Mouse (Mus musculus) lung, adult 2 months (tissue): ENCODE measurements around the gene Snrpa1. TPM values are rescaled to one million over a fixed set of nuclear protein-coding genes. Genes with fewer than 3 reads are reported as not detected.

Experiments
- DNase-seq: peaks from one replicate; pipeline ENCODE4 v3.0.0; 2022
- H3K4me1 ChIP-seq: fragments of 200-500 bp; 2 replicates; pipeline ENCODE4 v1.6.1; 2011; ENCODE audit warnings: low read length; ENCODE audit not compliant: control insufficient read depth, insufficient read depth
- H3K4me3 ChIP-seq: fragments of 200-500 bp; replicated peaks from 2 replicates; pipeline ENCODE3; 2011; ENCODE audit warnings: low read depth, mild to moderate bottlenecking, control low read depth, low read length; ENCODE audit errors: extremely low read depth
- CTCF ChIP-seq: fragments of 200-500 bp; IDR thresholded peaks from 2 replicates; pipeline ENCODE4 v1.5.1; 2011; ENCODE audit warnings: mild to moderate bottlenecking, low read length, control low read depth; ENCODE audit not compliant: insufficient read depth
- POLR2A ChIP-seq: fragments of 200-500 bp; IDR thresholded peaks from 2 replicates; pipeline ENCODE4 v1.6.1; 2011; ENCODE audit warnings: low read depth, mild to moderate bottlenecking, control low read depth, low read length, borderline replicate concordance; ENCODE audit errors: extremely low read depth
- WGBS: fragments of 180-500 bp; shearing (Covaris S2); methylation state at CpG from one replicate; pipeline ENCODE4 v1.1.7; 2018; 5-methylcytosine and 5-hydroxymethylcytosine counted together
- polyA plus RNA-seq: library from polyadenylated mRNA; depleted of rRNA; stranded (reverse); fragments of >200 nt; gene quantifications from 2 replicates; pipeline ENCODE4 v1.2.3, GENCODE M21; 2012; rRNA removed

The Snrpa1 gene
- polyA plus RNA-seq, 1 experiment: 10.0 TPM

DNA sequence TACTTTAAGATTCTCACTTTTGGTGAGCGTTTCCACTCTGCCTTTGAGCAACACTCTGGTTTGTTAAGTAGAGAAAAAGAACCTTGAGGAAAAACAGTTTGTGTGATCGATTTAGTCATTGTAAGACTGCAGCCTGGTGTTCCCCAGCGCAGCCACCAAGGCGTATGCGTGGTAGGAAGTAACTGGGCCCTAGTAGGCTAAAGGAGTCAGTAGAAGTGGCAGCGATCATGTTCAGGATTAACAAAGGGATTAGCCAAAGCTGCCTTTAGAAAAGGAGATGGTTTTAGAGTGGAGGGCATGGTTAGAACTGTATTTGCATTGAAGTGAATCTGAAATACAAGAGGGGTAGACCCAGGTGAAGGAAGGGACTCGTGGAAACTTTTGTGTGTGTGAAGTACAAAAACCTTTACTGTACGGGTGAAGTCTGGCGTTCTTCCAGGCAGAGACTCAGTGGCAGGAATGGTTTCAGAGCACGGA, 51.9 kb downstream of the Snrpa1 start:
- TF ChIP-seq POLR2A: no peak
- TF ChIP-seq CTCF: no peak
- H3K4me3 ChIP-seq: peak overlapping the region; percentile 91
- DNase-seq: no peak
- H3K4me1 ChIP-seq: peaks cover 16% of the 10 kb centered on the region
- 19% methylated on average over 10 of the region's 10 CpGs for WGBS

GRCm38 (mm10) chr7:66111211-66111610, 52.4 kb downstream of the Snrpa1 start:
- peak overlapping the region; percentile 91 for H3K4me3 ChIP-seq
- WGBS: 69% methylated on average over 10 of the region's 10 CpGs
- TF ChIP-seq POLR2A (no peak), CTCF (no peak)
- no peak for DNase-seq
- H3K4me1 ChIP-seq: peaks cover 18% of the 10 kb centered on the region

DNA sequence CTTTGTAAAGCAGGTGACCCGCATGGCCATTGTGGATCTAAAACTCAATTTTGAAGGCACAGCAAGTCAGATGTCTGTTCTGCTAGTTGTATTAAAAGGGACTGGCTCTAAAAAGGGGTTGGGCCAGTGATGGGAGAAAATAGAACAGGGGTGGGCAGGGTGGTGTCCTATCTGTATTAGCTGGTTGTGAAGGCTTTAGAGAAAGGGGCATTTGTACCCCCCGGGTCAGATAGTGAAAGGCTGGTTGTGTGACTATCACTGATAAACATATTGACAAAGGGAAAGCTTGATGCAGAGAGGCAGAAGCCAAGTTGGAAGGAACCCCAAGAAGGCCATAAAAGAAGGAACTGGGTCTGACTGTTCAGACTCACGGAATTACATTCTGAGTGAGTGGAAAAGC, 54.8 kb downstream of the Snrpa1 start:
- Histone ChIP-seq H3K4me3 (no peak overlapping the region), H3K4me1 (peaks cover 19% of the 10 kb centered on the region)
- WGBS: 77% methylated on average over 3 of the region's 3 CpGs
- no peak for DNase-seq
- TF ChIP-seq CTCF (no peak), POLR2A (no peak)

- peaks cover 21% of the 10 kb centered on the region for H3K4me1 ChIP-seq
- no peak overlapping the region for H3K4me3 ChIP-seq
- 69% methylated on average over 11 of the region's 11 CpGs for WGBS
- DNase-seq: no peak
- TF ChIP-seq POLR2A (no peak), CTCF (no peak)
Observed at GRCm38 (mm10) chr7:66115821-66116343, 57.1 kb downstream of the Snrpa1 start.

GRCm38 (mm10) chr7:66116906-66117482, 58.2 kb downstream of the Snrpa1 start:
- 54% methylated on average over 8 of the region's 8 CpGs for WGBS
- peaks cover 25% of the 10 kb centered on the region for H3K4me1 ChIP-seq
- no peak for DNase-seq
- no peak for TF ChIP-seq POLR2A
- no peak for TF ChIP-seq CTCF
- H3K4me3 ChIP-seq: no peak overlapping the region

- no peak for TF ChIP-seq POLR2A
- WGBS: 65% methylated on average over 3 of the region's 3 CpGs
- Histone ChIP-seq H3K4me1 (peaks cover 26% of the 10 kb centered on the region), H3K4me3 (no peak overlapping the region)
- DNase-seq: no peak
Observed at GRCm38 (mm10) chr7:66118046-66118445, 59.2 kb downstream of the Snrpa1 start.

GRCm38 (mm10) chr7:66118796-66119195, 60.0 kb downstream of the Snrpa1 start:
- WGBS: 71% methylated on average over 7 of the region's 7 CpGs
- H3K4me3 ChIP-seq: no peak overlapping the region
- TF ChIP-seq POLR2A: no peak
- TF ChIP-seq CTCF: no peak
- peaks cover 26% of the 10 kb centered on the region for H3K4me1 ChIP-seq
- no peak for DNase-seq

GRCm38 (mm10) chr7:66120139-66120538, 61.3 kb downstream of the Snrpa1 start:
- Histone ChIP-seq H3K4me1 (peaks cover 26% of the 10 kb centered on the region), H3K4me3 (no peak overlapping the region)
- WGBS: 51% methylated on average over 1 of the region's 1 CpGs
- no peak for DNase-seq
- TF ChIP-seq POLR2A (no peak), CTCF (no peak)

- no peak for DNase-seq
- no peak overlapping the region for H3K4me3 ChIP-seq
- TF ChIP-seq POLR2A (no peak), CTCF (no peak)
- WGBS: 65% methylated on average over 7 of the region's 7 CpGs
- H3K4me1 ChIP-seq: peaks cover 21% of the 10 kb centered on the region
Observed at GRCm38 (mm10) chr7:66120702-66121396, 62.0 kb downstream of the Snrpa1 start.

Other genes starting within 250 kb of the Snrpa1 start
- 6.9 and 11.3 TPM in 2 replicates for gene Pcsk6, start 197.3 kb upstream of the Snrpa1 start, polyA plus RNA-seq
- gene Gm45213, start 15.4 kb upstream of the Snrpa1 start, polyA plus RNA-seq: not detected in 2 replicates
- gene Selenos, start 20.6 kb downstream of the Snrpa1 start, polyA plus RNA-seq: 109 and 165 TPM in 2 replicates
- gene Chsy1, start 50.5 kb downstream of the Snrpa1 start, polyA plus RNA-seq: 14.6 and 18.1 TPM in 2 replicates